Mouse (Mus musculus) A20 (cell line): Measurements from ENCODE around the gene Zfp950.
"Not testable (repeated sequence)": the region's sequence is repeated elsewhere in the genome, so short reads cannot be mapped to it uniquely, and the experiment has no call there.

Experiments used
- DNase-seq: peaks from one replicate; pipeline ENCODE4 v3.0.0-alpha.2; 2011; ENCODE audit warnings: low read depth, low spot score

Zfp950 gene

GRCm38 (mm10) chr19:61140342-61141206, at the start of gene Zfp950:
Gene Zfp950 (minus strand): TSS chr19:61140840.
- DNase-seq: peak; percentile 93

GRCm38 (mm10) chr19:61183590-61183989, 43.0 kb upstream of the Zfp950 start, which contains the start of gene Gm6020:
Gene Gm6020 (plus strand): TSS chr19:61183890.
- DNase-seq: not testable (repeated sequence)

DNA sequence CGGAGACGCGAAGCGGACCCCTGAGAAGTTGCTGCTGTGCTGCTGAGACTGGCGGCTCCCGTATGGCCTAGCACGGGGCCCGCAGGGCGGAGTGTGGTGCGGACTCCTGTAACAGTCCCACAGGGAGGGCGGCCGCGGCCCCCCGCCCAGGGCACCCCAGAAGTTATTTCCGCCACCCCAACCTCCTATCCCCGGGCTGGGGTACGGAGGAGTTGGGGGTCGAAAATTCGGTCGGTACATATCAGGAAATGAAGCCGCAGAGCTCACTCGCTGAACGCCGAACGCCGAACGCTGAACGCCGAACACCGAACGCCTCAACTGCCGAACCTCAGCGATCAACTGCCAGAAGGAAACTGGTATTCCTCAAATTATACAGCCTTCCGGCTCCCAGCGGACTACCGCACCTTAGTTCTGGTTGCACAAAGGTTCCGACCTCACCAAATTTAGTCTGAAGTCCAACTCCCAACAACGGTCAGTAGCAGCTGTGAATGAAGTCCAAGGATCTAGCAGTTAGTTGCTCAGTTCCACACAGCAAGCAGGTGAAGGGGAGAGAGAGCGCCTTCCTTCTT, 35.2 kb upstream of the Zfp950 start, which contains the start of gene Gm7102:
Gm7102 (minus strand) TSS at position 554 of the 569 bp plus-strand sequence.
- no peak for DNase-seq

GRCm38 (mm10) chr19:61151701-61152420, 11.2 kb upstream of the Zfp950 start:
- peak; percentile 58 for DNase-seq

- peak; percentile 76 for DNase-seq
Measured at GRCm38 (mm10) chr19:61151372-61151700, 10.7 kb upstream of the Zfp950 start.

DNA sequence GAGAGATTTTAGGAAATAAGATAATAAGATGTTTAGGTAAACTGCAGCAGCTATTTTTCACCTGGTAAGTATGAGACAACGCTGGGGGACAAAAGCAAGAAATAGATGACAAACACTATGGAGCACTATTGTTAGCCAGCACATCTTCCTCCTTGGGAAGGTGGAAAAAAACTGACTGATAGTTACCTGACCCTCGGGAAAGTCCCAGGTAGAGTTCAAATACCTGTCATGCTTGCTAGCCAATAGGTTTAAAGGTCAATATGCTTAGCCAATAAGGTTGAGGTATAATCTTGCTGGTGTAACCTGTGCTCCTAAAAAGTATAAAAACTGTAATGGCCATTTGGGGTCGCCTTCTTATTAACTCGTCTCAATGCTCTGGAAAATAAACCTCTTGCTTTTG, 659 bp upstream of the Zfp950 start:
- DNase-seq: no peak

DNA sequence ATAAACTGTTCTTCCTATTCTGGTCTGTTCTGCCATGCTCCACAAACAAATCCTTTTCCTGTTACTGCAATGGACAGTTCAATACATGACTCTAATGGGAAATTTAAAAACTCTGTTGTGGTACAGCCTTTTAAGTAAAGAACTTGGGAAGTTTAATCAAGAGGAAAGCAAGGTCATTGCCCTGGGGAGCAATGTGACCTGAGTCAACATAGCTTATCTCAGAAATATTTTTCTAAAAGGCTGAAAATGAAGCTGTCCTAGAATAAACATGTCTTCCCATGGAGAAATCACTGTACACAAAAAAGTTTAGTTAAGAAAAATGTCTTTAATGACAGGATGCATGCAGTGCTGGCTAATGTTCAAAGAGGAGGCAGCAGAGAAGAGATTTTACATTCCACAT, 2.0 kb downstream of the Zfp950 start:
- DNase-seq: no peak

GRCm38 (mm10) chr19:61131096-61131495, 9.5 kb downstream of the Zfp950 start:
- DNase-seq: no peak

- peak; percentile 23 for DNase-seq
Measured at GRCm38 (mm10) chr19:61110184-61110583, 30.5 kb downstream of the Zfp950 start.

DNA sequence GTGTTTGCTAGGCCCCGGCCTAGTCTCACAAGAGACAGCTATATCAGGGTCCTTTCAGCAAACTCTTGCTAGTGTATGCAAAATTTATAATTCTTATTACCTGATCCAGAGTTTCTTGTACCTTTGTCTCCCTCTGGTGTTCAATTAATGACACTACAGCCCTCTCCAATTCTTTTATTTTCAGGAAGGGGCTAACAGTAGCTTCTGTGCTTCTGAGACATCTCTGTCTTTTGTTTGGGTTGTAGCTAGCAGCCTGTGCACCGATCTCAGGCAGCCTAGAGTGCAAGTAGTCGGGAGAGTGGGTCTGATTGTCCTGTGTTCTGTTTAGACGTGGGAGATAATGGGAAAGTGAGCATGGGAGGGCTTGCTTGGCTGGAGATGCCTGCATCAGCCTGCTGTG, 42.9 kb downstream of the Zfp950 start:
- peak; percentile 58 for DNase-seq

DNA sequence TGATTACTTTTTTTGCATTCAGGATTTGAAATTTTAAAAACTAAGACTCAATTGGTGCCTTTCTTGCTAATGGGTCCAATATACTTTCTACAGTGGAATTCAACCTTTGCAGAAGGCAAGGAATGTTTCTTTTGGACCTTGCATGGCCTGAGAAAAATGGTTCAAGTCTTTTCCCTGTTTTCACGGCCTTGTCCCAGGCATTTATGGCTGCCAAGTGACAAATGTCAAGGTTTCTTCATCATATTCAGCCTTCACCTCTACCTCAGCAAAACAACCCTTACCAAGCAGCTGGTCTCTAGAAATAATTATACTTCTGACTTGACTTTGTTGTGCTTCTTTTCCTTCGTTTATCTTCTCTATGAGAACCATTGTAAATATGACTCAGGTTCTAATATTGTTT, 43.9 kb downstream of the Zfp950 start:
- DNase-seq: no peak

- DNase-seq: no peak
Measured at GRCm38 (mm10) chr19:61090541-61090940, 50.1 kb downstream of the Zfp950 start.

GRCm38 (mm10) chr19:61089001-61089400, 51.6 kb downstream of the Zfp950 start:
- DNase-seq: no peak

GRCm38 (mm10) chr19:61087781-61088180, 52.9 kb downstream of the Zfp950 start:
- no peak for DNase-seq

GRCm38 (mm10) chr19:61085217-61085616, 55.4 kb downstream of the Zfp950 start:
- no peak for DNase-seq

DNA sequence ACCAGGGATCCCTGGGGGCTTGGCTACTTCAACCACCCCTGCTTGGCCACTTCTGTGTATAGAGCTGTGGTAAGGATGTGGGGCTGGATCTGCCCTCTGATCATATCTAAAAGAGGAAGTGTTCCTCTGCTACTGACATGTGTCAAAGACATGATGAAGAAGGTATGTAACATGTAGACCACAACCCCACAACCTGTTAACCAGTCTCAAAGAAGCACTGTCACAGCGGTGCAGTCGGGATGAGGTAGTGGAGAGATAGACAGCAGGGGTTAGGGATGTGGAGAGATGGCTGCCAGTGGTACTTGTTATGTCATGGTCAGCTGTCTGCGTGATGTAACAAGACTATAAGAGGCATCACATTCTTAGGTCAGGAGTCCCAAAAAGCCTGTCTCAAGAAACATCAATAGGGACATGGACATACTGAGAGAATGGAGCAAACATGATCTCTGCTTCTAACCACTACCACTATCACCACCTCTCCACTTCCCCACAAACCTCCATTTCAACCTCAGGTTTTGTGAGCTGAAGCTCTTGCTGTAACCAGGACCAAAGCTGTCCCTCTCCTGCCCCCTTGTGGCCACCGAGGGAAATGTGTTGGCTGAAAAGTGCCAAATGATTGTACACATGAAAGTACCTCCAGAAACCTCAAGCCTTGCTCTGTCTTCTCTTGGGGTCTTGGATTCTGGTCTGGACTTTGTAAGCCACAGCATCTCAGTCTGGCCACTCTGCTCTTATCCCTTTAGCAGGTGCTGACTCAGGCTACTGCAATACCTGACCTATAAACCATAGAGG, 56.3 kb downstream of the Zfp950 start:
- DNase-seq: peak; percentile 89

GRCm38 (mm10) chr19:61083006-61083405, 57.6 kb downstream of the Zfp950 start:
- no peak for DNase-seq

DNA sequence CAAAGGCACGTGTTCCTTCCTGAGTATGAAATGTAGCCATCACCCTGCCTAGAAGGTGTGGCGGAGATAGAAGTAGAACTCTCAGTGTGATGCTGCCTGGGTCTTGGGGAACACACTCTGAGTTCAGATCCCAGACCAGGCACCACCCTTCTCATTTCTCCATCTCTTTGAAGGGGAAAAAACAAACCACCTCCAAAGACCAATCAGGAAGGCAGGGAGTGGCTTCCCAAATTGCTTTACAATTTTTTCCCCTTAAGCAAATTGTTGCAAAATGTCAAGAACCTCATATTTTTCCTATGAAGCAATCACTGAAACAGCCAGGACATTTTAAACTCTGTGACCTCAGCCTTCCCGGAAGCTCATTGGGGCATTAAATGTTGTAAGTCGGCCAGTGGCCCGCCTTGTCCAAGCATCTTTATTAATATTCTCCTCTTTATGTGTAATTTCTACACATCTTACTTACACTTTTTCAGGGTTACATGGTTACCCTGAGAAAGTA, 60.3 kb downstream of the Zfp950 start:
- DNase-seq: no peak

DNA sequence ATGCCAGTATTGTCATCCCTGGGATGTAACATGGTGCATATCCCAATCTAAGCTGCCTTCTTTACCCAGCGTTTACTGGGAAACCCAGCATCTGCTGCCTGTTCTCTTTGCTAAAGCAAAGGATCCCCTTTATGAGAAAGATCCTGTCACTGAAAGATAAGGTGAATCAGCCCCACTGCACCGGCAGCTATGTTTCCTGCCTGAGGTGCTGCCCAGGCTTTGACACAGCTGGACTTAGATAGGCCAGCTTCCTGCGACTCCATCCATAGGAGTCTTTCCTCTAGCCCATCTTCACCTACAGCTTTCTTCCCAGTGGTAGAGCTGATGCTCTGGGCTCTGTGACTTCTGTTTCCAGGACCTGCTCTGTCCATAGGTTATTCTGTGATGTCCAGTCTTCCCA, 62.0 kb downstream of the Zfp950 start:
- DNase-seq: no peak

DNA sequence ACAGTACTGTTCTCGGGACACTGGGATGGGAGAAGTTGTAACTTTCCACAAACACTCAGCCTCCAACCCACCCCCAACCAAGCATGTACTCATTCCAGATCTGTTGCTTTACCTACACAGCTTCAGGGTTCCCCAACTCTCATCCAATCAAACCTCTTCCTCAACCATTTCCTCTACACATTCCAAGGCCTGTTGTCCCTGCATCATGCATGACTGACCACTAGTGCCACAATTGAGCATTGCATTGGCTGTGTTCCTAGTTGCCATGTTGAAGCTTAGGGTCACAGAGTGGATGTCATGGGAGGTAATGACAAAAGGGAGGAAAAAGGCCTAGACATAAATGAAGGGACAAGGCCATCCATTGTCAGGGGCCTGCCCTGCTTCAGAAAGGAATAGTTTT, 75.6 kb downstream of the Zfp950 start:
- DNase-seq: no peak

DNA sequence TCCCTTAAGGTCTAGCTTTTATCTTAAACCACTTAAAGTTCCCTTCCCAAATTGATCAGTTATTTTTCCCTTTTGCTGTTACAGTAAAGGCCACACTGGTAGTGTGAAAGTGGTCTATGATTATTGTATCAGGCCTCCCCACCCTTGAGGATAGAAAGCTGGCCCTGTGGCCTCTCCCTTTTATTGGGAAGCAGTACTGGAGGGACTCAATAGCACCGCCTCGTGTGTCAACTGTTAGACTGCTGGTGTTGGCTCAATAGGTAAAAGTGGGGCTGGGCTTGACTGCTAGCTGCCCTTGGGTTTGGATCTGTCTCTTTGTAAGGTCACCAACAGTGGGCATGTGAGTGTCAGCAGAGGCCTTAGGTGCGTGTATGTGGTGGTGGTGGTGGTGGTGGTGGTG, 76.3 kb downstream of the Zfp950 start:
- peak; percentile 45 for DNase-seq
